Mouse (Mus musculus) brain, embryonic 14.5 days (tissue): Measurements from ENCODE around the gene Coq4.

Experiments used
- CTCF ChIP-seq: fragments of 200-500 bp; IDR thresholded peaks from 2 replicates; pipeline ENCODE4 v1.5.1; 2012; ENCODE audit warnings: inconsistent platforms, mild to moderate bottlenecking, moderate library complexity, borderline replicate concordance; ENCODE audit not compliant: insufficient read depth, insufficient read length; ENCODE audit errors: extremely low read depth
- POLR2A ChIP-seq: fragments of 200-500 bp; IDR thresholded peaks from 2 replicates; pipeline ENCODE4 v1.6.1; 2012; ENCODE audit warnings: mild to moderate bottlenecking, inconsistent platforms, borderline replicate concordance; ENCODE audit not compliant: poor library complexity, insufficient read depth, insufficient read length, severe bottlenecking; ENCODE audit errors: extremely low read depth

- TF ChIP-seq POLR2A = no peak
- TF ChIP-seq CTCF = no peak
Observed at GRCm38 (mm10) chr2:29844115-29844514, 56.8 kb downstream of the Coq4 start.
